Mouse (Mus musculus): ENCODE results near the gene Syk. TPM values are rescaled to one million over a fixed set of nuclear protein-coding genes. Genes with fewer than 3 reads are reported as not detected.
A peak's percentile ranks its signal among the peaks of the same experiment; 100 is the strongest.

Syk gene
- polyA plus RNA-seq, 1 experiment = 22.4 TPM

- Histone ChIP-seq H3K27ac (ENCODE audit: control insufficient read depth, insufficient read depth, low read length) (no peak overlapping the region), H3K4me1 (replicated peaks; ENCODE audit: control insufficient read depth, insufficient read depth, low read length) (peaks cover 17% of the 10 kb centered on the region), H3K4me3 (ENCODE audit: control insufficient read depth, insufficient read depth, low read length) (no peak overlapping the region), H3K27me3 (ENCODE audit: control insufficient read depth, insufficient read depth, low read length) (no peaks in the 10 kb centered on the region), H3K36me3 (ENCODE audit: control insufficient read depth, insufficient read depth, low read length) (no peaks in the 10 kb centered on the region)
- no peak for TF ChIP-seq POLR2A (IDR thresholded peaks at IDR 0.05; ENCODE audit: control insufficient read depth, extremely low read depth, insufficient read depth, low read length, poor library complexity)
- no peak for TF ChIP-seq CTCF (IDR thresholded peaks at IDR 0.05; ENCODE audit: borderline replicate concordance, control insufficient read depth, extremely low read depth, insufficient read depth, low read length, poor library complexity)
- WGBS = 29% methylated on average over 9 of the region's 9 CpGs
- DNase-seq = peak; percentile 25
Observed at GRCm38 (mm10) chr13:52566188-52566760, 16.7 kb upstream of the Syk start.

GRCm38 (mm10) chr13:52566777-52567176, 16.2 kb upstream of the Syk start:
- TF ChIP-seq POLR2A (IDR thresholded peaks at IDR 0.05; ENCODE audit: control insufficient read depth, extremely low read depth, insufficient read depth, low read length, poor library complexity) (no peak), CTCF (IDR thresholded peaks at IDR 0.05; ENCODE audit: borderline replicate concordance, control insufficient read depth, extremely low read depth, insufficient read depth, low read length, poor library complexity) (no peak)
- Histone ChIP-seq H3K27ac (ENCODE audit: control insufficient read depth, insufficient read depth, low read length) (no peak overlapping the region), H3K4me1 (replicated peaks; ENCODE audit: control insufficient read depth, insufficient read depth, low read length) (peaks cover 20% of the 10 kb centered on the region), H3K36me3 (ENCODE audit: control insufficient read depth, insufficient read depth, low read length) (no peaks in the 10 kb centered on the region), H3K4me3 (ENCODE audit: control insufficient read depth, insufficient read depth, low read length) (no peak overlapping the region), H3K27me3 (ENCODE audit: control insufficient read depth, insufficient read depth, low read length) (no peaks in the 10 kb centered on the region)
- 26% methylated on average over 7 of the region's 7 CpGs for WGBS
- DNase-seq = no peak

DNA sequence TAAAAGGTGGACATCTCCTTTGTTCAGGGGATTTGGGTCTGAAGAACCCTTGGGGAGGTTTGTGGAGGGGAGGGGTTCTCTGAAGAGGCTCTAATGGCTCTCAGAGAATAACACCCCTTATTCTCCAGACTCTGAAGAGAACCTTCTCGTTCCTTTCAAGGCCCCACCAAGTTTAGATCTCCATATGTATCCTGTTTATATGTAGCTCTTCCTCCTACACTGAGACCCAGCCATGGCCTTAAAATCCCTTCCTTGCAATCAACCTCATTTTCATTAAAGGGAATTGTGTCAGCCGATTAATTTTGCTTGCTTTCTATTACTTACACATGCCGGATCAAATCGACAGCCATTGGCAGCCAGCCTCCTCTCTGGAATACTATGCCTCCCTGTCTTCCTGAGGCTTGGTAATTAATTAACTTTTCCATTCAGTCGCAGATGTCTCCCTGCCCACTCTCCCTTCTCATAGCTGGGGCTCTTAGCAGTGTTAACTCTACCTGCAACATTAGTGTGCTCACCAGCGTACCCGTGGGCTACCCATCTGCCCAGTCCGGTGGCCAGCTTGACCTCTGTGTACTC, 13.7 kb upstream of the Syk start:
- Histone ChIP-seq H3K36me3 (ENCODE audit: control insufficient read depth, insufficient read depth, low read length) (no peaks in the 10 kb centered on the region), H3K27ac (ENCODE audit: control insufficient read depth, insufficient read depth, low read length) (no peak overlapping the region), H3K4me3 (ENCODE audit: control insufficient read depth, insufficient read depth, low read length) (no peak overlapping the region), H3K27me3 (ENCODE audit: control insufficient read depth, insufficient read depth, low read length) (no peaks in the 10 kb centered on the region), H3K4me1 (replicated peaks; ENCODE audit: control insufficient read depth, insufficient read depth, low read length) (peaks cover 22% of the 10 kb centered on the region)
- no peak for TF ChIP-seq POLR2A (IDR thresholded peaks at IDR 0.05; ENCODE audit: control insufficient read depth, extremely low read depth, insufficient read depth, low read length, poor library complexity)
- TF ChIP-seq CTCF (IDR thresholded peaks at IDR 0.05; ENCODE audit: borderline replicate concordance, control insufficient read depth, extremely low read depth, insufficient read depth, low read length, poor library complexity) = no peak
- WGBS = 89% methylated on average over 8 of the region's 8 CpGs
- DNase-seq = no peak

DNA sequence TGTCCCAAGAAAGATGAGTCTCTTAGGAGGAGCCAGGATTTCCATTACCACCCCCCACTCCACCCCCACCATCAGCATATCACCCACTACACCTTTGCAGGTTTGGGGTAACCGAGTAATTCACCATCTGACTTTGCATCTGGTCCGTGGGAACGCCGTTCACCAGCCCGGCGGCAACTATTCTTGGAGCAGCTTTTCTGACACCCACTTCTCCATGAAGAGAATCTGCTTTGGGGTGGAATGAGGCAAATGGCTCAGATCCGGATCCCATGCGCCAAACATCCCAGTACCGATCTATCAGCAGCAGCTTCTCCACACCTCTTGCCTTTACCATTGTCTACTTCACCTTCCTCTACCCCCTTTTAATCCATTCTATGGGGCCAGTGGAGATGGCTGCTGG, 12.7 kb upstream of the Syk start:
- no peak overlapping the region for H3K27ac ChIP-seq (ENCODE audit: control insufficient read depth, insufficient read depth, low read length)
- 99% methylated on average over 9 of the region's 9 CpGs for WGBS
- DNase-seq = no peak
- TF ChIP-seq POLR2A (IDR thresholded peaks at IDR 0.05; ENCODE audit: control insufficient read depth, extremely low read depth, insufficient read depth, low read length, poor library complexity) (no peak), CTCF (IDR thresholded peaks at IDR 0.05; ENCODE audit: borderline replicate concordance, control insufficient read depth, extremely low read depth, insufficient read depth, low read length, poor library complexity) (no peak)
- no peaks in the 10 kb centered on the region for H3K27me3 ChIP-seq (ENCODE audit: control insufficient read depth, insufficient read depth, low read length)
- peaks cover 22% of the 10 kb centered on the region for H3K4me1 ChIP-seq (replicated peaks; ENCODE audit: control insufficient read depth, insufficient read depth, low read length)
- H3K4me3 ChIP-seq (ENCODE audit: control insufficient read depth, insufficient read depth, low read length) = no peak overlapping the region
- no peaks in the 10 kb centered on the region for H3K36me3 ChIP-seq (ENCODE audit: control insufficient read depth, insufficient read depth, low read length)

DNA sequence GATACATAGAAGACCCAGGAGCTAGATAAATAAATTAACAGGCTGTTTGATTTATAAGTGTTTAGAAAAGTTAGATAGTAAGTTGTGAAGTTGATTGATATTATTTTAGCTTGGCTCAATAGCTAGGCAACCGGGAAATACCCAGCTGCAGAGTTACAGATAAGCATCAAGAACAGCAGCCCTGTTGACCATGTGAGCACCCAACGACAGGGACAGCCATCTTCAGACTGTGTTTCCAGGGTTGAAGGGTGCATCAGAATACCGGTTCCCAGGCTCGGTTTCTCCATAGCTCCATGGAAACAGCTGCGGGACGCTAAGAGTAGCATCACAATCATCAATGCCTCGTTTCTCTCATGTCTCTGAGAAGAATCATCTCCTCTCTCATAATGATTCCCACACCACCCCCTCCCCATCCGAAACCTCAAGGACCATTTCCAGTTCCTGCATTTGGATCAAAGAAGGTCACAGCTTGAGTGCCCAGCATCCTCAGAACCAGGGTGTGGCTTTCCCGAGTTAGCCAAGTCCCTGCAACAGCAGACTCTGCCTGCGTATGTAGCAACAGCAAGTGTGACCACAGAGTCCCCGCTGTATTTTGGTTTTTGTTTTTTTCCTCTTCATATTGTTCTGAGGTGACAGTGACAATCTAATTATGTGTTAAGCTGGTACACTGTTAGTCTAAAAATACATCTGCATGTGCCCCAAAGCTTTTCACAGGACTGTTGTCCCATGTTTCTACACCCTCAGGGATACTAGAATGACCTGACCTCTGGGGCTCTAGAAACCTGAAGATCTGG, 11.2 kb upstream of the Syk start:
- Histone ChIP-seq H3K27ac (ENCODE audit: control insufficient read depth, insufficient read depth, low read length) (peak overlapping the region; percentile 50; the same call in 1 of the 2 replicates), H3K27me3 (ENCODE audit: control insufficient read depth, insufficient read depth, low read length) (no peaks in the 10 kb centered on the region), H3K4me1 (replicated peaks; ENCODE audit: control insufficient read depth, insufficient read depth, low read length) (peaks cover 9% of the 10 kb centered on the region), H3K4me3 (ENCODE audit: control insufficient read depth, insufficient read depth, low read length) (no peak overlapping the region), H3K36me3 (ENCODE audit: control insufficient read depth, insufficient read depth, low read length) (no peaks in the 10 kb centered on the region)
- WGBS = 35% methylated on average over 11 of the region's 11 CpGs
- TF ChIP-seq CTCF (IDR thresholded peaks at IDR 0.05; ENCODE audit: borderline replicate concordance, control insufficient read depth, extremely low read depth, insufficient read depth, low read length, poor library complexity) (no peak), POLR2A (IDR thresholded peaks at IDR 0.05; ENCODE audit: control insufficient read depth, extremely low read depth, insufficient read depth, low read length, poor library complexity) (no peak)
- no peak for DNase-seq

DNA sequence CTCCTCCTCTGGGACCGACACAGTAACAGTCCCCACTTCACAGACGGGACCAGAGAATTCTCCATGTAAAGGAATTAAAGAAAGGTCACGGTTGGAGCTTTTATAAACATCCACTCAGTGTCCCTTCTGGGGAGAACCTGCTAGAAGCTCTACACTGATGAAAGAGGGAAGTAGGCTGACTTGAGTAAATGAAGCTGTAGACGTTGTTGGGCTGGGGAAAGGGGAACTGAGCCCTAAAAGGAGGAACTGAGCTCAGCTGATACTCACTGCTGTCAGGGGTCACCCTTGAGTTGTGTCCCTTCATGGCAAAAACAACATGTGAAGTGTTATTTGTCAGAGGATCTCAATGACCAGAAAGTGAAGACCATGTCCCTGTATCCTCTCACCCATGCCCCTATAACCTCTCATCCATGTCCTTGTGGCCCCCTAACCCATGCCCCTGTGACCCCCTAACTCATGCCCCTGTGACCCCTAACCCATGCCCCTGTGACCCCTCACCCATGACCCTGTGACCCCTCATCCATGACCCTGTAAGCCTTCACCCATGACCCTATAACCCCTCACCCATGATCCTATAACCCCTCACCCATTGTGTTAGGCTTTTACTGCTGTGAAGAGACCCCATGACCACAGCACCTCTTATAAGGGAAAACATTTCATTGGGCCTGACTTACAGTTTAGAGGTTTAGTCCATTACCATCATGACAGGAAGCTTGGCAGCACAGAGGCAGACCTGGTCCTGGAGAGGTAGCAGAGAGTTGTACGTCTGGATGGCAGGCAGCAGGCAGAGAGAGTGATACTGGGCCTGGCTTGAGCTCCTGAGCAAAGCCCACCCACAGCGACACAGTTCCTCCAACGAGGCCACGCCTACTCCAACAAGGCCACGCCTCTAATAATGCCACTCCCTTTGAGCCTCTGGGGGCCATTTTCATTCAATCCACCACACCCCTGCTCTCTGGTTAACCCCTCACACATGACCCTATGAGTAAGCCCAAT, 10.2 kb upstream of the Syk start:
- DNase-seq = no peak
- Histone ChIP-seq H3K4me1 (replicated peaks; ENCODE audit: control insufficient read depth, insufficient read depth, low read length) (peaks cover 5% of the 10 kb centered on the region), H3K4me3 (ENCODE audit: control insufficient read depth, insufficient read depth, low read length) (no peak overlapping the region), H3K27me3 (ENCODE audit: control insufficient read depth, insufficient read depth, low read length) (no peaks in the 10 kb centered on the region), H3K27ac (ENCODE audit: control insufficient read depth, insufficient read depth, low read length) (peak overlapping the region; percentile 36; the same call in 1 of the 2 replicates), H3K36me3 (ENCODE audit: control insufficient read depth, insufficient read depth, low read length) (no peaks in the 10 kb centered on the region)
- 58% methylated on average over 9 of the region's 9 CpGs for WGBS
- TF ChIP-seq POLR2A (IDR thresholded peaks at IDR 0.05; ENCODE audit: control insufficient read depth, extremely low read depth, insufficient read depth, low read length, poor library complexity) (no peak), CTCF (IDR thresholded peaks at IDR 0.05; ENCODE audit: borderline replicate concordance, control insufficient read depth, extremely low read depth, insufficient read depth, low read length, poor library complexity) (no peak)
